Mouse (Mus musculus) liver, adult 2 months (tissue): Measurements from ENCODE around the gene Cdk19.

ENCODE experiments used
- CTCF ChIP-seq: fragments of 200-500 bp; IDR thresholded peaks from 2 replicates; pipeline ENCODE4 v1.5.1; 2011; ENCODE audit warnings: low read depth, low read length, control low read depth
- POLR2A ChIP-seq: fragments of 200-500 bp; IDR thresholded peaks from 2 replicates; pipeline ENCODE4 v1.6.1; 2011; ENCODE audit warnings: low read length, control low read depth; ENCODE audit not compliant: insufficient read depth; ENCODE audit errors: extremely low read depth

DNA sequence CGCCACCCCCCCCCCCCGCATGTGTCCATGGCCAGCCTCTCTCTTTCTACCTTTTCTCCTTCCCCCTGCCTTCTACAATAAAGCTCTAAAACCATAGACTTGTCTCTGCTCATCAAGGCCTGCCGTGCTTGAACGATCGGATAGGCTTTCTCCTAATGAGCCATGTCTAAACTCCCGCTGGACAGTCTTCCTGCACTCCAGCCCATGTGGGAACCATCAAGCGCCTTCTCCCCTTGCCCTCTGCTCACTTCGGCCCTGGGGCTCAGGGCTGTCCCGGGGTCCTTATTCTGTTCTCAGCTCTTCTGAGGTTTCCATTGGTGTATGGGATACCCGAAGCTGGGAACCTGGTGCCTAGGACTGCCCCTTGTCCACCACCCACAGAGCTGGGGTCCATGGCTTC, 189.3 kb downstream of the Cdk19 start:
- TF ChIP-seq CTCF (no peak), POLR2A (no peak)
